Mouse (Mus musculus): ENCODE results near the gene Inpp5a. TPM values are rescaled to one million over a fixed set of nuclear protein-coding genes. Genes with fewer than 3 reads are reported as not detected.

Inpp5a gene
- polyA plus RNA-seq, 1 experiment, result 42.3 TPM

- Histone ChIP-seq H3K4me3 (ENCODE audit: insufficient read depth, low read depth, low read length) (no peak overlapping the region), H3K27ac (replicated peaks; ENCODE audit: low read depth, low read length) (no peak overlapping the region), H3K4me1 (ENCODE audit: control insufficient read depth, insufficient read depth, insufficient read length, low read length) (no peaks in the 10 kb centered on the region)
Measured at GRCm38 (mm10) chr7:139530591-139531427, 141.9 kb downstream of the Inpp5a start.

- Histone ChIP-seq H3K27ac (replicated peaks; ENCODE audit: low read depth, low read length) (no peak overlapping the region), H3K4me3 (ENCODE audit: insufficient read depth, low read depth, low read length) (no peak overlapping the region), H3K4me1 (ENCODE audit: control insufficient read depth, insufficient read depth, insufficient read length, low read length) (0 out of 2 replicates have a peak, but pooled peaks cover 3% of the 10 kb centered on the region)
Measured at GRCm38 (mm10) chr7:139531428-139531801, 142.5 kb downstream of the Inpp5a start.

GRCm38 (mm10) chr7:139536331-139536730 is 147.4 kb downstream of the Inpp5a start:
- Histone ChIP-seq H3K27ac (replicated peaks; ENCODE audit: low read depth, low read length) (no peak overlapping the region), H3K4me3 (ENCODE audit: insufficient read depth, low read depth, low read length) (no peak overlapping the region), H3K4me1 (ENCODE audit: control insufficient read depth, insufficient read depth, insufficient read length, low read length) (peaks cover 7% of the 10 kb centered on the region)

- Histone ChIP-seq H3K27ac (replicated peaks; ENCODE audit: low read depth, low read length) (no peak overlapping the region), H3K4me3 (ENCODE audit: insufficient read depth, low read depth, low read length) (no peak overlapping the region), H3K4me1 (ENCODE audit: control insufficient read depth, insufficient read depth, insufficient read length, low read length) (peaks cover 7% of the 10 kb centered on the region)
Measured at GRCm38 (mm10) chr7:139536831-139537230, 147.9 kb downstream of the Inpp5a start.

- Histone ChIP-seq H3K4me1 (ENCODE audit: control insufficient read depth, insufficient read depth, insufficient read length, low read length) (peaks cover 7% of the 10 kb centered on the region), H3K27ac (replicated peaks; ENCODE audit: low read depth, low read length) (no peak overlapping the region), H3K4me3 (ENCODE audit: insufficient read depth, low read depth, low read length) (no peak overlapping the region)
Measured at GRCm38 (mm10) chr7:139537831-139538230, 148.9 kb downstream of the Inpp5a start.

- Histone ChIP-seq H3K27ac (replicated peaks; ENCODE audit: low read depth, low read length) (no peak overlapping the region), H3K4me3 (ENCODE audit: insufficient read depth, low read depth, low read length) (no peak overlapping the region)
Measured at GRCm38 (mm10) chr7:139538541-139538940, 149.6 kb downstream of the Inpp5a start.

GRCm38 (mm10) chr7:139540601-139541000 is 151.7 kb downstream of the Inpp5a start:
- Histone ChIP-seq H3K27ac (replicated peaks; ENCODE audit: low read depth, low read length) (no peak overlapping the region), H3K4me3 (ENCODE audit: insufficient read depth, low read depth, low read length) (no peak overlapping the region), H3K4me1 (ENCODE audit: control insufficient read depth, insufficient read depth, insufficient read length, low read length) (peaks cover 7% of the 10 kb centered on the region)

More at GRCm38 (mm10) chr7:139538541-139538940, 149.6 kb downstream of the Inpp5a start:
- H3K4me1 ChIP-seq (ENCODE audit: control insufficient read depth, insufficient read depth, insufficient read length, low read length), result peaks cover 7% of the 10 kb centered on the region

- no peak overlapping the region for H3K4me3 ChIP-seq (ENCODE audit: insufficient read depth, low read depth, low read length)
- H3K27ac ChIP-seq (replicated peaks; ENCODE audit: low read depth, low read length), result no peak overlapping the region
Measured at GRCm38 (mm10) chr7:139541422-139541821, 152.5 kb downstream of the Inpp5a start.

GRCm38 (mm10) chr7:139544706-139545625 is 156.1 kb downstream of the Inpp5a start:
- no peak overlapping the region for H3K27ac ChIP-seq (replicated peaks; ENCODE audit: low read depth, low read length)
- H3K4me1 ChIP-seq (ENCODE audit: control insufficient read depth, insufficient read depth, insufficient read length, low read length), result no peaks in the 10 kb centered on the region
- no peak overlapping the region for H3K4me3 ChIP-seq (ENCODE audit: insufficient read depth, low read depth, low read length)

More at GRCm38 (mm10) chr7:139541422-139541821, 152.5 kb downstream of the Inpp5a start:
- H3K4me1 ChIP-seq (ENCODE audit: control insufficient read depth, insufficient read depth, insufficient read length, low read length), result peaks cover 4% of the 10 kb centered on the region

- no peaks in the 10 kb centered on the region for H3K4me1 ChIP-seq (ENCODE audit: control insufficient read depth, insufficient read depth, insufficient read length, low read length)
- no peak overlapping the region for H3K27ac ChIP-seq (replicated peaks; ENCODE audit: low read depth, low read length)
- H3K4me3 ChIP-seq (ENCODE audit: insufficient read depth, low read depth, low read length), result no peak overlapping the region
Measured at GRCm38 (mm10) chr7:139547325-139547724, 158.4 kb downstream of the Inpp5a start.

GRCm38 (mm10) chr7:139550086-139550783 is 161.3 kb downstream of the Inpp5a start:
- no peak overlapping the region for H3K4me3 ChIP-seq (ENCODE audit: insufficient read depth, low read depth, low read length)
- no peaks in the 10 kb centered on the region for H3K4me1 ChIP-seq (ENCODE audit: control insufficient read depth, insufficient read depth, insufficient read length, low read length)
- H3K27ac ChIP-seq (replicated peaks; ENCODE audit: low read depth, low read length), result no peak overlapping the region

- no peak overlapping the region for H3K27ac ChIP-seq (replicated peaks; ENCODE audit: low read depth, low read length)
- H3K4me1 ChIP-seq (ENCODE audit: control insufficient read depth, insufficient read depth, insufficient read length, low read length), result no peaks in the 10 kb centered on the region
Measured at GRCm38 (mm10) chr7:139551519-139551918, 162.6 kb downstream of the Inpp5a start.

GRCm38 (mm10) chr7:139556331-139556730 is 167.4 kb downstream of the Inpp5a start:
- Histone ChIP-seq H3K4me3 (ENCODE audit: insufficient read depth, low read depth, low read length) (no peak overlapping the region), H3K4me1 (ENCODE audit: control insufficient read depth, insufficient read depth, insufficient read length, low read length) (no peaks in the 10 kb centered on the region), H3K27ac (replicated peaks; ENCODE audit: low read depth, low read length) (no peak overlapping the region)

More at GRCm38 (mm10) chr7:139551519-139551918, 162.6 kb downstream of the Inpp5a start:
- no peak overlapping the region for H3K4me3 ChIP-seq (ENCODE audit: insufficient read depth, low read depth, low read length)

GRCm38 (mm10) chr7:139556746-139557526 is 168.0 kb downstream of the Inpp5a start:
- Histone ChIP-seq H3K4me3 (ENCODE audit: insufficient read depth, low read depth, low read length) (no peak overlapping the region), H3K4me1 (ENCODE audit: control insufficient read depth, insufficient read depth, insufficient read length, low read length) (no peaks in the 10 kb centered on the region), H3K27ac (replicated peaks; ENCODE audit: low read depth, low read length) (no peak overlapping the region)
